Mouse (Mus musculus) lung, postnatal 0 days (tissue): Measurements from ENCODE around the gene Zfp653. TPM values are rescaled to one million over a fixed set of nuclear protein-coding genes. Genes with fewer than 3 reads are reported as not detected.
A peak's percentile ranks its signal among the peaks of the same experiment; 100 is the strongest.

Experiments
- ATAC-seq: fragments of 200-750 bp; cut with Nextera tagmentation; 2 replicates; pipeline ENCODE4 v1.8.0; 2017; ENCODE audit warnings: moderate library complexity
- DNase-seq: peaks from one replicate; pipeline ENCODE4 v3.0.0-alpha.2; 2016; ENCODE audit warnings: low spot score
- H3K27ac ChIP-seq: fragments of 300-500 bp; sonication (generic); 2 replicates; pipeline ENCODE4 v1.5.1; 2014; ENCODE audit warnings: antibody characterized with exemption, mild to moderate bottlenecking, low read length, mixed read lengths
- H3K27me3 ChIP-seq: fragments of 300-500 bp; sonication (generic); replicated peaks from 2 replicates; pipeline ENCODE4 v1.6.1; 2014; ENCODE audit warnings: low read length, mixed read lengths; ENCODE audit not compliant: insufficient read depth
- H3K36me3 ChIP-seq: fragments of 300-500 bp; sonication (generic); 2 replicates; pipeline ENCODE4 v1.6.1; 2014; ENCODE audit warnings: low read length, mixed read lengths; ENCODE audit not compliant: insufficient read depth
- H3K4me1 ChIP-seq: fragments of 300-500 bp; sonication (generic); 2 replicates; pipeline ENCODE4 v1.6.1; 2014; ENCODE audit warnings: antibody characterized with exemption, low read depth, low read length, mixed read lengths; ENCODE audit not compliant: insufficient read depth
- H3K4me2 ChIP-seq: fragments of 300-500 bp; sonication (generic); replicated peaks from 2 replicates; pipeline ENCODE4 v1.6.1; 2014; ENCODE audit warnings: low read depth, mild to moderate bottlenecking, low read length, moderate library complexity, mixed read lengths
- H3K4me3 ChIP-seq: fragments of 300-500 bp; sonication (generic); 2 replicates; pipeline ENCODE4 v1.5.1; 2014; ENCODE audit warnings: low read depth, low read length
- H3K9ac ChIP-seq: fragments of 300-500 bp; sonication (generic); replicated peaks from 2 replicates; pipeline ENCODE4 v1.6.1; 2014; ENCODE audit warnings: low read depth, mild to moderate bottlenecking
- H3K9me3 ChIP-seq: fragments of 300-500 bp; sonication (generic); 2 replicates; pipeline ENCODE4 v1.6.1; 2016; ENCODE audit warnings: low read length, mixed read lengths
- CTCF ChIP-seq: IDR thresholded peaks from 2 replicates; pipeline ENCODE4 v1.5.1; 2016; ENCODE audit warnings: antibody characterized with exemption, mild to moderate bottlenecking
- EP300 ChIP-seq: IDR thresholded peaks from 2 replicates; pipeline ENCODE4 v1.6.1; 2016; ENCODE audit warnings: antibody characterized with exemption, mild to moderate bottlenecking, control low read depth
- WGBS: fragments of 180-500 bp; shearing (Covaris S2); extraction: QIAGEN DNeasy Blood & Tissue Kit; methylation state at CpG from one replicate; pipeline ENCODE4 v1.1.7; 2014; 5-methylcytosine and 5-hydroxymethylcytosine counted together
- microRNA-seq: library from miRNA; unstranded; fragments of <30 nt; microRNA quantifications from one replicate; pipeline ENCODE4, GENCODE M21; 2016
- polyA plus RNA-seq: library from polyadenylated mRNA; unstranded; fragments of >200 nt; fragmentation: Nextera tagmentation; extraction: Ambion mirVana; gene quantifications from 2 replicates; pipeline ENCODE4 v1.2.1, GENCODE M21; 2015

Zfp653 gene
- polyA plus RNA-seq, 1 experiment from 2014 or later = 8.8 TPM

- H3K4me2 ChIP-seq = no peak overlapping the region
- no peaks in the 10 kb centered on the region for H3K36me3 ChIP-seq
- WGBS = 86% methylated on average over 9 of the region's 9 CpGs
- no peak overlapping the region for H3K4me3 ChIP-seq
- no peaks in the 10 kb centered on the region for H3K4me1 ChIP-seq
- TF ChIP-seq EP300 (no peak), CTCF (no peak)
- DNase-seq = no peak
- H3K27ac ChIP-seq = no peak overlapping the region
- no peak for ATAC-seq
- no peaks in the 10 kb centered on the region for H3K27me3 ChIP-seq
- no peak overlapping the region for H3K9ac ChIP-seq
- H3K9me3 ChIP-seq = no peaks in the 10 kb centered on the region
Measured at GRCm38 (mm10) chr9:22030386-22030785, 40.8 kb downstream of the Zfp653 start.

GRCm38 (mm10) chr9:22028467-22028866 is 42.7 kb downstream of the Zfp653 start:
- WGBS = 34% methylated on average over 7 of the region's 7 CpGs
- TF ChIP-seq EP300 (no peak), CTCF (no peak)
- Histone ChIP-seq H3K27ac (no peak overlapping the region), H3K4me3 (no peak overlapping the region), H3K27me3 (no peaks in the 10 kb centered on the region), H3K9ac (no peak overlapping the region), H3K36me3 (no peaks in the 10 kb centered on the region), H3K4me1 (no peaks in the 10 kb centered on the region), H3K4me2 (no peak overlapping the region), H3K9me3 (no peaks in the 10 kb centered on the region)
- DNase-seq = no peak
- ATAC-seq = no peak

- ATAC-seq (peak; percentile 47; the same call in 1 of the 2 replicates), DNase-seq (no peak)
- Histone ChIP-seq H3K4me2 (no peak overlapping the region), H3K4me1 (no peaks in the 10 kb centered on the region), H3K9me3 (no peaks in the 10 kb centered on the region), H3K27ac (no peak overlapping the region), H3K9ac (no peak overlapping the region), H3K36me3 (no peaks in the 10 kb centered on the region), H3K4me3 (no peak overlapping the region), H3K27me3 (no peaks in the 10 kb centered on the region)
- TF ChIP-seq EP300 (no peak), CTCF (no peak)
- WGBS = 36% methylated on average over 8 of the region's 8 CpGs
Measured at GRCm38 (mm10) chr9:22024592-22024991, 46.6 kb downstream of the Zfp653 start.

DNA sequence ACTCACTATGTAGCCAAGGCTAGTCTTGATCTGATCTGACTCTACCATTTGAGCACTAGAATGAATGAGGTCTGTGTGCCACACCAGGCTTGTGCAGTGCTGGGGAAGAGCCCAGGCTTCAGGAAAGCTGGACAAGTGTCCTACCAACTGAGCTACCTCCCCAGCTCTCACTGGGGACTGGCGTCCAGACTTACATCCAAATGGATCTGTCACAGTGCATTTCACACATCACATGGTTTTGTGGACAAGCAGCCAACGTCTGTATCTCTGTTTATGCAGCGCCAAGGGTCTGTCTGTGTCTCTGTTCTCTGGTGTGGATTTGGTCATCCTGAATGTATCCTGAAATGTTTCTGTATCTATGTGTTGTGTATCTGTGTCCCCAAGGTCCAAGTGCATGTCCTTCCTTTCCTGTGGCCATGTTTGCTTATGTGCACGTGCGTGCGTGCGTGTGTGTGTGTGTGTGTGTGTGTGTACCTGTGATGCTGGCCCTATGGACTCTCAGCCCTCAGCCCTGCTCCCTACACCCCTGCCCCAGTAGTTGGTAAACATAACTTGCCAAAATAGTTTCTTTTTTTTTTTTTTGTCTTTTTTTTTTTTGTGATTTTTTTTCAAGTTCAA is 53.9 kb downstream of the Zfp653 start:
- DNase-seq (no peak), ATAC-seq (no peak)
- Histone ChIP-seq H3K4me3 (no peak overlapping the region), H3K4me2 (no peak overlapping the region), H3K9ac (no peak overlapping the region), H3K27me3 (no peaks in the 10 kb centered on the region), H3K9me3 (no peaks in the 10 kb centered on the region), H3K4me1 (no peaks in the 10 kb centered on the region), H3K36me3 (peaks cover 16% of the 10 kb centered on the region), H3K27ac (no peak overlapping the region)
- 67% methylated on average over 7 of the region's 7 CpGs for WGBS
- TF ChIP-seq CTCF = no peak
- no peak for TF ChIP-seq EP300

GRCm38 (mm10) chr9:22016245-22016644 is 54.9 kb downstream of the Zfp653 start:
- Histone ChIP-seq H3K4me2 (no peak overlapping the region), H3K4me1 (no peaks in the 10 kb centered on the region), H3K9me3 (no peaks in the 10 kb centered on the region), H3K27ac (no peak overlapping the region), H3K27me3 (no peaks in the 10 kb centered on the region), H3K9ac (no peak overlapping the region), H3K4me3 (no peak overlapping the region), H3K36me3 (peaks cover 21% of the 10 kb centered on the region)
- TF ChIP-seq EP300 = no peak
- no peak for TF ChIP-seq CTCF
- DNase-seq (no peak), ATAC-seq (no peak)
- WGBS = 66% methylated on average over 10 of the region's 10 CpGs

DNA sequence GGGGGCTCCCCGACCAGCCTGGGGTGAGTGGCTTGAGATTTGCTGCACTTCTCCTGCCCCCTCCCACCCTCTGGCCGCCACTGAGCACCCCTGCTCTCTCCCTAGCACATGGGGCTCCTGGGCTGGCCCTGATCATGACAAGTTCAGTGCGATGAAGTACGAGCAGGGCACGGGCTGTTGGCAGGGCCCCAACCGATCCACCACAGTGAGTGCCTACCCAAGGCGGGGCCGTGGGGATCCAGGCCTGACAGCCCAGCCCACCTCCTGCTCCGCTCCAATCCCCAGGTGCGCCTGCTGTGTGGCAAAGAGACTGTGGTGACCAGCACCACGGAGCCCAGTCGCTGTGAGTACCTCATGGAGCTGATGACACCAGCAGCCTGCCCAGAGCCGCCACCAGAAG is 58.4 kb downstream of the Zfp653 start:
- ATAC-seq = no peak
- no peak for DNase-seq
- H3K9ac ChIP-seq = no peak overlapping the region
- no peak overlapping the region for H3K4me2 ChIP-seq
- H3K9me3 ChIP-seq = no peaks in the 10 kb centered on the region
- H3K4me1 ChIP-seq = no peaks in the 10 kb centered on the region
- peaks cover 50% of the 10 kb centered on the region for H3K36me3 ChIP-seq
- H3K27ac ChIP-seq = no peak overlapping the region
- TF ChIP-seq CTCF = no peak
- no peak for TF ChIP-seq EP300
- H3K4me3 ChIP-seq = no peak overlapping the region
- WGBS = 88% methylated on average over 13 of the region's 13 CpGs
- H3K27me3 ChIP-seq = no peaks in the 10 kb centered on the region

GRCm38 (mm10) chr9:22011055-22011454 is 60.1 kb downstream of the Zfp653 start:
- 79% methylated on average over 5 of the region's 5 CpGs for WGBS
- TF ChIP-seq EP300 = no peak
- TF ChIP-seq CTCF = no peak
- ATAC-seq = no peak

More at GRCm38 (mm10) chr9:22011055-22011454, 60.1 kb downstream of the Zfp653 start:
- Histone ChIP-seq H3K4me1 (no peaks in the 10 kb centered on the region), H3K27ac (no peak overlapping the region), H3K27me3 (no peaks in the 10 kb centered on the region), H3K9me3 (no peaks in the 10 kb centered on the region), H3K9ac (no peak overlapping the region), H3K36me3 (peaks cover 55% of the 10 kb centered on the region), H3K4me3 (no peak overlapping the region), H3K4me2 (no peak overlapping the region)
- no peak for DNase-seq

Small RNA genes lying within 50 kb of the gene (microRNA-seq; reads per million reads assigned to microRNA genes)
- gene Mir7084 = not detected

Other genes with a start within 250 kb of the Zfp653 start
- 6.2 and 7.4 TPM in 2 replicates for gene Angptl8, start 235.9 kb downstream of the Zfp653 start, polyA plus RNA-seq
- 35.8 and 43.2 TPM in 2 replicates for gene Dock6, start 218.7 kb downstream of the Zfp653 start, polyA plus RNA-seq
- gene Rab3d, start 153.2 kb downstream of the Zfp653 start, polyA plus RNA-seq = 28.4 and 31.0 TPM in 2 replicates
- 1.2 and 1.4 TPM in 2 replicates for gene Ccdc159, start 143.9 kb downstream of the Zfp653 start, polyA plus RNA-seq
- 106 and 107 TPM in 2 replicates for gene Tmem205, start 143.8 kb downstream of the Zfp653 start, polyA plus RNA-seq
- 2.2 and 3.3 TPM in 2 replicates for gene Plppr2, start 134.3 kb downstream of the Zfp653 start, polyA plus RNA-seq
- gene Swsap1, start 115.6 kb downstream of the Zfp653 start, polyA plus RNA-seq = 5.7 and 5.8 TPM in 2 replicates
- 5.7 and 7.4 TPM in 2 replicates for gene Epor, start 107.9 kb downstream of the Zfp653 start, polyA plus RNA-seq
- 6.0 and 6.4 TPM in 2 replicates for gene Rgl3, start 81.9 kb downstream of the Zfp653 start, polyA plus RNA-seq
- 5.3 and 6.0 TPM in 2 replicates for gene Ccdc151, start 68.7 kb downstream of the Zfp653 start, polyA plus RNA-seq
- gene Prkcsh, start 68.6 kb downstream of the Zfp653 start, polyA plus RNA-seq = 51.9 and 56.1 TPM in 2 replicates
- gene Elavl3, start 19.4 kb downstream of the Zfp653 start, polyA plus RNA-seq = 0.04 TPM in 1 of 2 replicates, not detected in the other
- gene Gm49318, start 117 bp downstream of the Zfp653 start, polyA plus RNA-seq = not detected in 2 replicates
- gene Ecsit, start 14.1 kb upstream of the Zfp653 start, polyA plus RNA-seq = 21.3 and 21.9 TPM in 2 replicates
- 43.7 and 64.8 TPM in 2 replicates for gene Cnn1, start 27.8 kb upstream of the Zfp653 start, polyA plus RNA-seq
- gene Elof1, start 45.8 kb upstream of the Zfp653 start, polyA plus RNA-seq = 188 and 191 TPM in 2 replicates
- 8.9 and 9.1 TPM in 2 replicates for gene Acp5, start 64.3 kb upstream of the Zfp653 start, polyA plus RNA-seq
- 100 and 112 TPM in 2 replicates for gene Pigyl, start 85.5 kb upstream of the Zfp653 start, polyA plus RNA-seq
- 0.49 and 1.0 TPM in 2 replicates for gene Zfp872, start 116.7 kb upstream of the Zfp653 start, polyA plus RNA-seq
- 17.8 and 20.0 TPM in 2 replicates for gene Zfp809, start 154.3 kb upstream of the Zfp653 start, polyA plus RNA-seq
- 0.84 and 0.97 TPM in 2 replicates for gene Zfp599, start 188.5 kb upstream of the Zfp653 start, polyA plus RNA-seq
- gene Zfp810, start 236.3 kb upstream of the Zfp653 start, polyA plus RNA-seq = 13.6 and 15.3 TPM in 2 replicates